In the genomic region with DNA sequence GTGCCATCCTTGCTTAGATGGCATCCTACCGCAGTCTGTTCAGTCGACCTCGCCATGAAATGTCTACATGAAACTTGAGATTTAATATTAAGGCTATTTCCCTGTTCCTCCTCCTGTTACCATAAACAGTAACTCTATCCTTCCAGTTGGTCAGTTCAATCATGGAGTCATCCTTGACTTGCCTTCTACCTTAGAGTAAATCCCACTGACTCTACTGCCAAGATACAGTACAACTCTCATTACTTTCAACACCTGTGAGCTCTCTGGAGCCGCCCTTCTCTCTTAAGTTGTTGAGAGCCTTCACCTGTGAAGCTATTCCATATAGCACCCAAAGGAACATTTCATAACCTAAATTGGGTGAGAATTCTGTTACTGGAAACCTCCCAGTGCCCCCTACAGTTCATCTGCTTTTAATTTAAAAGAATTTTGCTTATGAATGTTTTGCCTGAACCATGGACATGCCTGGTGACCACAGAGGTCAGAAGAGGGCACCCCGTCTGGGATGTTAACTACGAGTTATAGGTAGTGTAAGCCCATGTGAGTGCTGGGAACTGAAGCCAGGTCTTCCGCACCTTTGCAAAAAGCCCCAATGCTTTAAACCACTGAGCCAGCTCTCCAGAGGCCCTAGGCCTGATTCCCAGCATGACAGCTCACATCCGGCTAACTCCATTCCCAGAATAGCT, we compare ENCODE assay signal across 32 mouse cellular contexts. TPM values are rescaled to one million over a fixed set of nuclear protein-coding genes. Genes with fewer than 3 reads are reported as not detected.
"Had no signal": no experiment of that assay in that cellular context is flagged by ENCODE, and none has a peak within 500 bp of the region (broad histone marks: within the 10 kb centered on the region; RNA-seq: fewer than 3 reads in every experiment).

No protein-coding gene starts in this region.

- ATAC-seq: midbrain, embryonic 15.5 days had no signal

- H3K4me2 ChIP-seq: liver, embryonic 13.5 days; midbrain, embryonic 12.5 days; midbrain, embryonic 15.5 days; neural tube, embryonic 12.5 days; neural tube, embryonic 15.5 days had no signal

- H3K4me3 ChIP-seq: liver, embryonic 13.5 days; midbrain, embryonic 12.5 days; midbrain, embryonic 15.5 days; neural tube, embryonic 12.5 days; neural tube, embryonic 15.5 days had no signal

- H3K27me3 ChIP-seq: liver, embryonic 13.5 days; midbrain, embryonic 12.5 days; midbrain, embryonic 15.5 days; neural tube, embryonic 12.5 days; neural tube, embryonic 15.5 days had no signal

- DNase-seq: kidney, adult 8-10 months; kidney, postnatal 14 days; kidney, postnatal 4 days; liver, embryonic 13.5 days; lung, adult 2 months; lung, postnatal 14 days; lung, postnatal 4 days; right cerebral cortex, adult 18-20 months; right cerebral cortex, postnatal 14 days; right cerebral cortex, postnatal 4 days; spleen, adult 18-20 months; thymus, adult 18-20 months; thymus, postnatal 36 days had no signal

RNA-seq across cellular contexts. Expression of gene 4930415O20Rik, which starts 33.8 kb away (rescaled TPM):
- total RNA-seq: layer of hippocampus, adult 18-20 months; layer of hippocampus, postnatal 14 days; left cerebral cortex, adult 18-20 months; left cerebral cortex, postnatal 25 days; liver, adult 2 months; megakaryocyte progenitor cell, adult 5-6 weeks; monocyte, adult 5-6 weeks had no signal
- polyA plus RNA-seq: liver, adult 2 months; liver, embryonic 13.5 days; liver, embryonic 16.5 days; lung, adult 2 months; lung, embryonic 16.5 days; midbrain, embryonic 12.5 days; neural tube, embryonic 12.5 days; neural tube, embryonic 15.5 days; urinary bladder, adult 2 months had no signal

RNA-seq across cellular contexts. Expression of gene Olfr279, which starts 44.8 kb away (rescaled TPM):
- total RNA-seq: layer of hippocampus, adult 18-20 months; left cerebral cortex, adult 18-20 months; left cerebral cortex, postnatal 25 days; liver, adult 2 months; megakaryocyte progenitor cell, adult 5-6 weeks; monocyte, adult 5-6 weeks had no signal
- polyA plus RNA-seq: kidney, embryonic 16.5 days; limb, embryonic 11.5 days; limb, embryonic 14.5 days; liver, adult 2 months; liver, embryonic 13.5 days; liver, embryonic 16.5 days; lung, embryonic 16.5 days; midbrain, embryonic 12.5 days; midbrain, embryonic 15.5 days; neural tube, embryonic 12.5 days; neural tube, embryonic 15.5 days; stomach, embryonic 16.5 days; urinary bladder, adult 2 months had no signal

RNA-seq across cellular contexts. Expression of gene Lalba, which starts 54.4 kb away (rescaled TPM):
- total RNA-seq: layer of hippocampus, adult 18-20 months; layer of hippocampus, postnatal 14 days; left cerebral cortex, adult 18-20 months; left cerebral cortex, postnatal 25 days; liver, adult 2 months; megakaryocyte progenitor cell, adult 5-6 weeks; monocyte, adult 5-6 weeks had no signal
- polyA plus RNA-seq: limb, embryonic 11.5 days; liver, adult 2 months; liver, embryonic 13.5 days; liver, embryonic 16.5 days; midbrain, embryonic 12.5 days; midbrain, embryonic 15.5 days; neural tube, embryonic 12.5 days; neural tube, embryonic 15.5 days; testis, adult 2 months; urinary bladder, adult 2 months had no signal
